Mouse (Mus musculus) liver, adult (tissue): Measurements from ENCODE around the gene Epb41.

Source experiments
- GATA4 ChIP-seq: IDR thresholded peaks from 2 replicates; pipeline ENCODE4 v1.6.1; 2014; ENCODE audit warnings: mild to moderate bottlenecking, low read length; ENCODE audit not compliant: insufficient replicate concordance

Gene Epb41

DNA sequence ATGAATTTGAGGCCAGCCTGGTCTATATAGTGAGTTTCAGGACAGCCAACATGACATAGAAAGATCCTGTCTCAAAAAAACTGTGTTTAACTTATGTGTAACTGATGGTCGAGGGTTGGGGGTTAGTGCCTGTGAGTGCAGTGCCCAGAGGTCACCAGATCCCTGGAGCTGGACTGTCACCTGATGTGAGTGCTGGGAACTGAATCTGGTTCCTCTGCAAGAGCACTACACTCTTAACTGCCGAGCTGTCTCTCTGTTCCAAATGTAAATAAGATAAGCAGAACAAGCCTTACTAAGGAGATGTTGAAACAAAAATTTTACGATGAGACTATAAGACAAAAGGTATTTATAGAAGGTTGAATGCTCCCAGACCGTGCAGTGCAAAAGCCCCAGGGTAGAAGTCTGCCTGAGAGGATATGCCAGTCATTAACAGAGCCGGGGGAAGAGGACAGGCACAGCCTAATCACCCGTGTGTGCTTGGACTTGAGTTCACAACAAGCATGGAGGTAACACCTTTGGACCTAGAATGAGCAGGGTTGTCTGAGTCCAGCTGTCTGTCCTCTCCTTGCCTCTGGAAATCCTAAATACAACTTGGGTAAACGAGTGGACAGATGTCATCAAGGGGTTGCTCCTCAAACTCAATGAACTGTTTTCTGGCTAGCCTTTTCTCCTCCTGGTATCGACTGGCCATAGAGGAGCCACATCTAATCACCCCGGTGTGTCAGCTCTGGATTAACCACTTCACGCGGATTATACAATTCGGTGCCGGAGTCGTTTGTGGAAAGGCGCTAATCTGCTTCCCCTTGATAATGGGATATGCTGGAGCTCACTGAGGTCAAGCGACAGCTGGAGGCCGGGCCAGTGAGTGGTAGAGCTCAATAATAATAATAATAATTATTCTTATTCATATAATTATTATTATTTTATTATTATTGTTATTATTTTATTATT, 11.9 kb downstream of the Epb41 start:
- no peak for TF ChIP-seq GATA4

DNA sequence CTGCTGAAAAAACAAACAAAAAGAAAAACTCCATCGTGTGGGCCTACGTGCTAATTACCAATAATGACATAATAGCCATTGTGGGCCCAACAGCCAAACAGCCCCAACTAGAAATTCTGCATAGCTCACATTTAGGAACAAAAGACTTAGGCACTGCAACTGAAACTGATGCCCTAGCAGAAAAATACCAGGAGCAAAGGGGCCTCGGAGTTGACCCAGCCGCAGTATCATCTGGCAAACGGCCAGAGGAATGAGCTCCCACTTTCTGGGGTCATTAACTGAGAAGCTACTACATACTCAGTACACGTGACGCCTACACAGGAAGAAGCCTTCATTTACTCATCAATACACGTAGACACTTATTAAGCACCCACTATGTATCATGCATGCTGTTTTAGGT, 12.8 kb downstream of the Epb41 start:
- TF ChIP-seq GATA4, result no peak

DNA sequence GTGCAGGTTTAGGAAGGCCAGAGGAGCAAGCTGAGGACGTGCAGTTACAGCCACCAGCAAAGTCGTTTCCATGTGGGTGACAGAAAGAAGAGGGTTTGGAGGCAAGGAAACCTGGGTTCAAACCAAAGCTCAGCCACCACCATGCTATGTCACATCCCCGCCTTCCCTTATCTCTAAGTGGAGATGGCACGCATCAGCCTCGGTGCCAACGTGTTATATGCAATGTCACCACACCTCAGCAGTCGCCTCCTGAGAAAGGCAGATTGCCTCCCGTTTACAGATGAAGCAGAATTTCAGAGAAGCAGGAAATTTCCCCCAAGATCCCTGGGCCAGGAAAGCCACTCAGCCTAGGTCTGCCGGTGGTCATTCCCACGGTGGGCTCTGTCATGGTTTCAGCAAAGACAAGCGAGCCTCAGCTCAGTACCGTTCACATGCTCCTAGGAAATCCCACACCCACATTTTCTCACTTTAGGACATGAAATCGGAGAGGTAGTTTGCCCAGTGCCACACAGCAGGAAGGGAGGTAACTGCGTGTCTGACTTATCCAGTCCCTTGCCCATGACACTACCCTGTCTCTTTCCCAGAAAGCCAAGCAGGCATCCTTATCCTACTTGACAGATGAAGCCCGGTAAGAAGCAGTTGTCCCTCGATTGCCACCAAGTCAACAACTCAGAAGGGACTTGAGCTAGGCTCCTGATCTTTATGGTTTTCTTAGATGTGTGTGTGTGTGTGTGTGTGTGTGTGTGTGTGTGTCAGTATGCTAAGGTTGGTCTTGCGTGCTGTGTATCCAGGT, 14.9 kb downstream of the Epb41 start:
- no peak for TF ChIP-seq GATA4

DNA sequence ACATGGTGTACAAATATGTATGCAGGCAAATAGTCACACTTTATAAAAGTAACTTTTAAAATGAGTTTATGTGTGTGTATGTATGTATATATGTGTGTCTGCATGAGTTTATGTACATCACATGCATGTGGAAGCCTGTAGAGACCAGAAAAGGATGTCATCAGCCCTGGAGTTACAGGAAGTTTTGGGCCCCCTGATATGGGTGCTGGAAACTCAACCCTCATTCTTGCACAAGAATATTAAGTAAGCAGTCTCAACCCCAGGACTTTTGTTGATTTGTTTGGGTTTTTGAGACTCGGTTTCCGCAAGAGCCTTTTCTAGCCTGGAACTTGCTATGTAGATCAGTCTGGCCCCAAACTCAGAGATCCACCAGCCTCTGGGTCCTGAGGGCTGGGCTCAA, 15.6 kb downstream of the Epb41 start:
- TF ChIP-seq GATA4, result no peak

DNA sequence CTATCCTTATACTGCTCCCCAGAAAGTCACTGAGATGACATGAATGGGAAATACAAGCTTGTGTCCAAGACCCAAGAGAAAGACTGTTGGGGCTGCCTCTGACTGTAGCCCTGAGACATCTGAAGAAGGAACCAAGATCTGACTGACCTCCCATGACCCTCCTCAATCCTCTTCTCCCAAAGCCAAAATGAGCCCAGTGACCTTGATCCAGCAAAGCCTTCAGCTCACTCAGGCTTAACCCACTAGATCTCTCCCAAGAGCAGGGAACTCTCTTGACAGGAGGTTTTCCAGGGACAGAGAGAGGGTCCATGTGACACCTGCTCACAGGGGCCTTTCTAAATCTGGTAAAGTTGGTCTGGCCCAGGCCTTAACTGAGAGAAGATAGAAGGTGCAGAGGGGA, 17.8 kb downstream of the Epb41 start:
- TF ChIP-seq GATA4, result no peak

DNA sequence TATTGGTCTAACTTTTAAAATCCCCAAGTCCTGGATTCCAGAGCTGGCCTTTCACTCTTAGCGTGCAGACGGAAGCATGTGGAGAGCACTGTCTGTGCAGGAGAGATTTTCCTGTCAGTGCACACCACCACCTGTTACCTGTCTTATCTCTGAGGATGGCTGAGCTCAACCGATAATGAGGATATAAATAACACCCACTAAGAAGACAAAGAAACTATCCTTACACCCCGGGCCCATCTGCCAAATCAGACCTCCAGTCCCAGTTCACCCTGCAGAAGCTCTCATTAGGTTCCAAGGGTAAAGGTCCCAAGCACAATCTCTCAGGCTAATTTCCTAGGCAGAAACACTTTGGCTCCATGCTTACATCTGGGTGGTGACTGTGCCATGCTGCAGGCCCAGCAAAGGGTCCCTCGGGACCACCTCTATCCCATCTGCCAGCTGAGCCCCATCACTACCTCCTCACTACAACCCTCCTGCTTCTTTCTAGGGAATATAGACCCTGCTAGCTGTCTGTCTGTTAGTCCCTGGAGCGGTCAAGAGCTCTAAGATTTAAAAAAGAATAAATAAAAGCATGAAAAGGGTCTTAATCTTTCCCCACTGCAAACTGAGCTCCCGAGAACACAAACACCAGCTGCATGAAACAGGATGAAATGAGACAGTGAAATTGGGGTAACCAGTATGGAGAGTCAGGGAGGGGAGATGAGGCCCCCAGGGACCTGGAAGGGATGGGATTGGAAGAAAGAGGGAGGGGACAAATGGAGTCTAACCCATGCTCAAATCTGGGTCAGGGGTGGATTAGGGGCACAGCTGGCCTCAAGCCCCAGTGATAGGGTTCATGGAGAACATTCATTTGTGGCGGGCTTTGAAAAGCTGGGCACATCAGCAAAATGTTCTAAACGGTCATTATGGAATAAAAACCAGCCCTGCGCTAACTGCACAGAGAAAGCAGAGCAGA, 23.5 kb downstream of the Epb41 start:
- no peak for TF ChIP-seq GATA4

DNA sequence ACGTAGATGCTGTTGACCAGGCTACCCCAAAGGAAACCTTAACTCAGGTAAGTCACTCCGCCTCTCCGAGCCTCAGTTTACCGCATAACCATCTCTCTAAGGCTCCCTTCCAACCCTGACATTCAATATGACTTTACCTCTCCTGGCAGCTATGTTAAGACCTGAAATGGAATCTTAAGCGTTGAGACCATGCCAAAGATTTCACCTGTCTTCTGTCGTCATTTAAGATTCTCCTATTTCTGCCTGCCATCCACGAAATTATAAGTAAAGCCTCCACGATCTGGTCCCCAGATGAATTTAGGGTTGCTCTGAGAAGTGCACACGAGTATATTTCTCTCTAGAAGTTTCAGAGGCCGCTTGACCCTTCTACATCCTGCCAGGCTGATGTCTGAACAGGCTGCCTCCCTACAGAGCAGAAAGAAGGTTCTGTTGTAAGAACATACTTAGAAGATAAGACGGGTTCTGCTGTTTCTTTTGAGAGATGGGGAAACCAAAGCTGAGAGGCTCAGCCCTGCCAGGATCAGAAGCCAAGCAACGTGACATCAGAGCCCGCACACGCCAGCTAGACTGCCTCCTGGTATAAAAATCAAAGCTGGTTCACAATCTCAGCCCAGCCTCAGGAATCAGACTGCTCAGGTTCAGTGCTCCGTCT, 25.4 kb downstream of the Epb41 start:
- TF ChIP-seq GATA4, result no peak

DNA sequence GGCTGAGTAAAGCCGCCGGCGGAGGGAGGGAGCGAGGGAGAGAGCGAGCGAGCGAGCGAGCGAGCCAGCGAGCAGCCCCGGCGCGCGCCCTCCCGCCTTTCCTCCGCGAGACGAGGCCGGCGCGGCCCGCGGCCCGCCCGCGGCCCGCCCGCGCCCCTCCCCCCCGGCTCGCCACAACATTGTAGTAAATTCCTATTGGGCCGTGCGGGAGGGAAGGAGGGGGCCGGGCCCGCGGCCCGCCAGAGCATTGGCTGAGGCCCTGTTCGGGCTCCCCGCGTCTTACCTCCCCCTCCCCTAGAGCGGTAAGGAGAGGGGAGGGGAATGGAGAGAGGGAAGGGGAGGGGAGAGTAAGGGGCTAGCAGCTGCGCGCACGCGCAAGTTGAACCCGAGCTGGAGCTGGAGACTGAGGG, 26.1 kb downstream of the Epb41 start:
- no peak for TF ChIP-seq GATA4

DNA sequence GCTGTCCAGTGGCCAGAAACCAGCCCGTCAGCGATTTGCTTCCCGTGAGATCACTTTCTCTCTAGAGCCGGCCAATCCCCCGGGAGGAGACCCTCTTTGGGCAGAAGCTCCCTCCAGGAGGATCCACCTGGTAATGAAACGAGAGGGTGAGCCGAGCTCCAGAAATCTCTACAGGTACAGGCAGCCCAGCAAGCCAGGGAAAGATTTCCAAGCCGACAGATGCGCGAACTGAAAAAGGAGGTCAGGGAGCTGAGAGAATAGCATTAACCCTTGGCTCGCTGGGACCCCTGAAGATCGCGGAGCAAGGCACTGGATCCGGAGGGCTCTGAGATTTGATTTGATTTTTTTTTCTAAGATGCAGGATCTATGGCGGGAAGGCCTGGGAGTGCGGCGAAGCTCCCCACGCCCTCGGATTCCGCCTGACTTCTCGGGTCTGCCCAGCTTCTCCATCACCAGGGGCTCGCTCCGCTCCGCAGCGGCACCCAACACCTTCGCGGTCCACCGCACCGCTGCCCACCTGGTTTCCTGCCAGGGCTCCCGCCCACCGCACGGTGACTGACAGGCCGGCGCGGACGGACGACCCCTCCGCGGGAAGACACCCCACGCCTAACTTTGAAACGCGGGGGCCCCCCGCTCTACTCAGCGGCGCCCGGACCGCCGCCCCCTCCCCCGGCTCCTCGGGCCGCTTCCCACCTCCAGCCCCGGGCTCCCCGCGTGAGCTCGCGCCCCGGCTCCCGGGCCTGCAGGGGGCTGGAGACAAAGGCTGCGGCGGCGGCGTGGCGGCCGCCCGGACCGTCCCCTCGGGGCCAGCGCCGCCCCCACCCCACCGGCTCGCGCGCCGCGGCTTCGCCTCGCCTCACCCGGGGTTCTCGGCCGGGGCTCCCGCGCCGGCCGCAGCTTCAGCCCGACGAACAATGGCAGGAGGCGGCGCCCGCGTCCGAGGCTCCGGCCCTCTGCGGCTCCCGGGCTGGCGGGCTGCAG, 26.8 kb downstream of the Epb41 start:
- no peak for TF ChIP-seq GATA4

DNA sequence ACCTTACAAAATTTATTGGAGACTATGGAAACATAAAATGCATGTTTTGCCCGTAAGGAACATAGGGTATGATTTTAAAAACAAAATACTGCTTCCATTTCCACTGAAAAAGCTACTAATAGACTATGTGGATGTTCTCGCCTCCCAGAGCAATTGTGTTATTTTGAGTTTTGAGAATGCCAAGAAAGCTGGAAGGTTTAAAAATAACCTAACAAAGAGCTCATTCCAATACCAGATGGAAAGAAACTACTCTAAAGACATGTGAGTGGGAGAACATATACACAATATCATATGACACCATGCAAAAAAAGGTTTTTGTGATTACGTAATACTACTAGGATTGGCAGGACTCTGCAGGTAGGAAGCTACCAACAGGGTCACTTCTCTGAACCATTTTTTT, 31.4 kb downstream of the Epb41 start:
- no peak for TF ChIP-seq GATA4

DNA sequence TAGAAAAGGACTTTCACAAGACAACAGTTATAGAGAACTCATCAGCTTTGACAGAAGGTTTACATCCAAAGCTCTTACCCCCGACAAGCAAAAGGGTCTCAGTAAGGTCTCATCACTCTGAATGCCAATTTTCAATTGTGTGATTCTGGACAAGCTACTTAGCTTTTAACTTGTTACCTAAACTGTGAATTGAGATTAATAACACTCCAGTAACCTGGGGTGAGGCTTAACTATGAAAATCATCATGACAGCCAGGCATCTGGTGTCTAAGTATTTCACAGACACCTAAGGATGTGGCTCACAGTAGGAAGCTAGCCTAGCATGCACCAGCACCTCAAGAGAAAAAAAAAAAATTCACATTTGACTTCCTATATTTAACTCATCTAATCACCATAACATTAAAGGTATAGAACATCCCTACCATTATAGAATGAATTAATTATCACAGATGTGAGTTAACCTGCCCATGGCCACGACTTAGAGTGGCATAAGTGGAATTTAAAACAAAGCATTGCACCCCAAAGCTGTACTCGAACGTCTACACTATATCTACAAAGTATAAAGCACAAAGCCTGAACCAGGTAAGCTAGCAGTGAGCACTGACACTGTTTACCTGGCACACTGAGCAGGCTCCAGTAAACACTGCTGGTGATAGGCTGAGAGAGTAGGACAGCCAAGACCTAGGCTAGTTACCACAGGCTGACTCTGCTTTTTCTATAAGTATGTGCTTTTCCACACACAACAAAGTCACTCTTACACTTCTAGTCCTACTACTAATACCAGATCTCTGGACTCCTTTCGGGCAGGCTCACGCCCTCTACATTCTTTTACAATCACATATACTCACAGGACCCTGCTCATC, 33.4 kb downstream of the Epb41 start:
- no peak for TF ChIP-seq GATA4

DNA sequence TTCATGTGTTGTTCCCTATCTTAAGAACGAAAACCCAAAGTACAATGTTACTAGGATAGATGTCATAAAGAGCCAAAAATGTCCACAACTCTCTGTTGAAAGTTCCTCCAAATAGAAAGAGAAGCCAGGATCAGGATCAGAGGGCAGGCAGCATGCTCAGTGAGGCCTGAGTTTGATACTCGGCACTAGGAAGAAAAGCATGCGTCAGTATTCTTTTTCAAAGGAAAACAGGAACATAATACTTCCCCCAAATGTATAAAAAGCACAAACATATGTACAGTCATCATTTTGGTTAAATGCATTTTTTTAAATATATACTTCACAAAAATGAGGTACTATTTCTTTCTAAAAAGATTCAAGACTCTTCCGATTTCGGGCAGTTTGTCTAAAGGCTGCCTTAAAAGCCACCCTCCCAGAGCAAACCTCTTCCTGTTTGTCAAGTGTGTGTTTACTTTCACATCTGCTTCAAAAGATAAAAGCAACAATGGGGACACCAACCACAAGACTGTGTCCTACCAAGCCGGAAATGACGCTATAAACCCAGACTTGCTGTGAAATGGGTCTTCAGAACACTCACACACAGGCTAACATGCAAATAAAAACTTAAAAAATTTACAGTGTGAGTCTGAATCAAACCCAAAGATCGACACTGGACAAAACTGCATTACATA, 35.0 kb downstream of the Epb41 start:
- TF ChIP-seq GATA4, result peak; percentile 69; the same call in 1 of the 2 replicates
